Mouse (Mus musculus) lung, postnatal 0 days (tissue): ENCODE measurements around the gene Gm21972. TPM values are rescaled to one million over a fixed set of nuclear protein-coding genes. Genes with fewer than 3 reads are reported as not detected.

Source experiments
- ATAC-seq: fragments of 200-750 bp; cut with Nextera tagmentation; 2 replicates; pipeline ENCODE4 v1.8.0; 2017; ENCODE audit warnings: moderate library complexity
- DNase-seq: peaks from one replicate; pipeline ENCODE4 v3.0.0-alpha.2; 2016; ENCODE audit warnings: low spot score
- H3K27ac ChIP-seq: fragments of 300-500 bp; sonication (generic); 2 replicates; pipeline ENCODE4 v1.5.1; 2014; ENCODE audit warnings: antibody characterized with exemption, mild to moderate bottlenecking, low read length, mixed read lengths
- H3K27me3 ChIP-seq: fragments of 300-500 bp; sonication (generic); replicated peaks from 2 replicates; pipeline ENCODE4 v1.6.1; 2014; ENCODE audit warnings: low read length, mixed read lengths; ENCODE audit not compliant: insufficient read depth
- H3K36me3 ChIP-seq: fragments of 300-500 bp; sonication (generic); 2 replicates; pipeline ENCODE4 v1.6.1; 2014; ENCODE audit warnings: low read length, mixed read lengths; ENCODE audit not compliant: insufficient read depth
- H3K4me1 ChIP-seq: fragments of 300-500 bp; sonication (generic); 2 replicates; pipeline ENCODE4 v1.6.1; 2014; ENCODE audit warnings: antibody characterized with exemption, low read depth, low read length, mixed read lengths; ENCODE audit not compliant: insufficient read depth
- H3K4me2 ChIP-seq: fragments of 300-500 bp; sonication (generic); replicated peaks from 2 replicates; pipeline ENCODE4 v1.6.1; 2014; ENCODE audit warnings: low read depth, mild to moderate bottlenecking, low read length, moderate library complexity, mixed read lengths
- H3K4me3 ChIP-seq: fragments of 300-500 bp; sonication (generic); 2 replicates; pipeline ENCODE4 v1.5.1; 2014; ENCODE audit warnings: low read depth, low read length
- H3K9ac ChIP-seq: fragments of 300-500 bp; sonication (generic); replicated peaks from 2 replicates; pipeline ENCODE4 v1.6.1; 2014; ENCODE audit warnings: low read depth, mild to moderate bottlenecking
- H3K9me3 ChIP-seq: fragments of 300-500 bp; sonication (generic); 2 replicates; pipeline ENCODE4 v1.6.1; 2016; ENCODE audit warnings: low read length, mixed read lengths
- CTCF ChIP-seq: IDR thresholded peaks from 2 replicates; pipeline ENCODE4 v1.5.1; 2016; ENCODE audit warnings: antibody characterized with exemption, mild to moderate bottlenecking
- EP300 ChIP-seq: IDR thresholded peaks from 2 replicates; pipeline ENCODE4 v1.6.1; 2016; ENCODE audit warnings: antibody characterized with exemption, mild to moderate bottlenecking, control low read depth
- WGBS: fragments of 180-500 bp; shearing (Covaris S2); extraction: QIAGEN DNeasy Blood & Tissue Kit; methylation state at CpG from one replicate; pipeline ENCODE4 v1.1.7; 2014; 5-methylcytosine and 5-hydroxymethylcytosine counted together
- polyA plus RNA-seq: library from polyadenylated mRNA; unstranded; fragments of >200 nt; fragmentation: Nextera tagmentation; extraction: Ambion mirVana; gene quantifications from 2 replicates; pipeline ENCODE4 v1.2.1, GENCODE M21; 2015

Gm21972 gene
- polyA plus RNA-seq, 1 experiment from 2014 or later: 0.16 TPM

DNA sequence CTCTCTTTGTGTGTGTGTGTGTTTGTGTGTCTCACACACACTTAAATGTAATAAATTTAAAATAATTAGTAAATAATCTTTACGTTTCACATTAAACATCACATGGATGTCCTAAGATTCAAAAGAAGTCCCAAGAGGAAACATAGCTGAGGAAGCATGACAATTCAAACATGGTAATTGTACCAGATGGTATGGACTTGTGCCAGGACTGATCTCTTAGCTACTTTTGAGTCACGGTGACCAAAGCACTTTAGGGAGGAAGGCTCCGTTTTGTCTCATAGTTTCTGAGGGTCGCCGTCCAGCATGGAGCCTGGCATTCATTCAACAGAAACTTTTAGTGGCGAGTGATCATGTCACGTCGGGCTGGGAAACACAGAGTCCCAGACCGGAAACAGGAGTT, 14.7 kb downstream of the Gm21972 start:
- WGBS: 60% methylated on average over 9 of the region's 9 CpGs
- DNase-seq: no peak
- no peaks in the 10 kb centered on the region for H3K27me3 ChIP-seq

DNA sequence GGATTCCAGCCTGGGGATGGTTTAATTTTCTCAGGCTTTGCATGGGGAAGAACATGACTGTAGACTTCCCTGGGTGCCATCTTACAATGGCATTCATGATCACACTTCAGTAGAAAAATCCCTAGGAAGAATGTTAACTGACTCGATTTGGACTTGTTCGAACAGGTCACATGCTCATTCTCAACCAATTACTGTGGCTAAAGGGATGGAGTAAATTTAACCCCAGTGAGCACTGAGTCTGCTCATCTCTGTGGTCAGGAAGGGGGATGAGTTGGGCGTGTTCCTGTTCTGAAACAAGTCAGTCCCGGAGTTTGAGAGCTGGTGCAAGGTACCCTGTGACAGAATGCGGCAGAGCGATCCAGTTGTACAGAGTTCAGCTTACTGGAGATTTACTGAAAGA, 17.5 kb downstream of the Gm21972 start:
- H3K27me3 ChIP-seq: no peaks in the 10 kb centered on the region
- ATAC-seq: no peak
- no peak overlapping the region for H3K4me2 ChIP-seq
- H3K4me3 ChIP-seq: no peak overlapping the region
- H3K4me1 ChIP-seq: peaks cover 4% of the 10 kb centered on the region; the same call in 1 of the 2 replicates
- TF ChIP-seq EP300 (no peak), CTCF (no peak)
- 81% methylated on average over 6 of the region's 6 CpGs for WGBS
- H3K27ac ChIP-seq: no peak overlapping the region
- H3K9me3 ChIP-seq: no peaks in the 10 kb centered on the region
- no peak overlapping the region for H3K9ac ChIP-seq
- no peak for DNase-seq
- no peaks in the 10 kb centered on the region for H3K36me3 ChIP-seq

More for the DNA sequence above, 14.7 kb downstream of the Gm21972 start:
- no peak for ATAC-seq
- Histone ChIP-seq H3K9me3 (no peaks in the 10 kb centered on the region), H3K4me2 (no peak overlapping the region), H3K9ac (no peak overlapping the region), H3K4me3 (no peak overlapping the region), H3K36me3 (no peaks in the 10 kb centered on the region), H3K4me1 (no peaks in the 10 kb centered on the region), H3K27ac (no peak overlapping the region)
- TF ChIP-seq CTCF (no peak), EP300 (no peak)

DNA sequence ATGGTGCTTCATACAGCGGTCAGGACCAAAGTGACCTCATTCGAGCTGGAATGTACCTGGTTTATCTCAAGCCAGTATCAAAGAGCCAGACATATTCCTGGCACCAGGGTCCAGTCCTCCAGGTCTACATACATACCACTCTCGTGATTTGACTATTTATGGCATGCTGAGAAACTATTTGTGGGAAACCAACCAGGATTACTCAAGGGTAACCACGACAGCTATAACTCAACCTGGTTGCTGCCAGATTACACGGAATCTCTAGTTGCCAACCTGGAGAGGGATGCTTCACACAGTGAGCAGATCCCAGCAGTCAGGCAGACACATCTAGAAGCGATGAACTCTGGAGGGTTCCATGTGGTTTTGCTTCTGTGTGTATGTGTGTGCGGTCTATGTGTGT, 17.9 kb downstream of the Gm21972 start:
- TF ChIP-seq EP300: no peak
- TF ChIP-seq CTCF: no peak
- no peak for ATAC-seq

DNA sequence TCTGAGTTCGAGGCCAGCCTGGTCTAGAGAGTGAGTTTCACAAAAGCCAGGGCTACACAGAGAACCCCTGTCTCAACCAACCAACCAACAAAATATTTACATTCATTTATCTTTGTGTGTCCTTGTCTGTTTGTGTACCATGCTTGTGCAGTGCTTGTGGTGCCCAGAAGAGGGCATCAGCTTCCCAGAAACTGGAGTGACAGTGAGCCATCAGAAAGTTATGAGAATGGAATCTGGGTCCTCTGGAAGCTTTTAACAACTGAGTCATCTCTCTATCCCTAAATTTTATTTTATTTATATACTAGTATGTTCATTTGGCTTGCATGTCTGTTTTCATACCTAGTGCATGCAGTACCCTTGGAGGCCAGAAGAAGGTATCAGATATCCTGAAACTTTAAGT, 19.2 kb downstream of the Gm21972 start:
- H3K4me2 ChIP-seq: no peak overlapping the region
- H3K4me1 ChIP-seq: peaks cover 4% of the 10 kb centered on the region; the same call in 1 of the 2 replicates
- H3K27ac ChIP-seq: no peak overlapping the region
- DNase-seq: peak; percentile 13
- H3K9me3 ChIP-seq: no peaks in the 10 kb centered on the region
- peak; percentile 40 for TF ChIP-seq CTCF
- TF ChIP-seq EP300: no peak
- no peak overlapping the region for H3K4me3 ChIP-seq
- no peak overlapping the region for H3K9ac ChIP-seq
- 88% methylated on average over 1 of the region's 1 CpGs for WGBS
- H3K27me3 ChIP-seq: no peaks in the 10 kb centered on the region
- no peaks in the 10 kb centered on the region for H3K36me3 ChIP-seq
- no peak for ATAC-seq

More for the DNA sequence above, 17.9 kb downstream of the Gm21972 start:
- no peak overlapping the region for H3K4me2 ChIP-seq
- H3K27me3 ChIP-seq: no peaks in the 10 kb centered on the region
- H3K36me3 ChIP-seq: no peaks in the 10 kb centered on the region
- H3K9me3 ChIP-seq: no peaks in the 10 kb centered on the region
- no peak overlapping the region for H3K9ac ChIP-seq
- no peak for DNase-seq
- WGBS: 79% methylated on average over 7 of the region's 7 CpGs
- no peak overlapping the region for H3K27ac ChIP-seq
- peaks cover 4% of the 10 kb centered on the region; the same call in 1 of the 2 replicates for H3K4me1 ChIP-seq
- no peak overlapping the region for H3K4me3 ChIP-seq

GRCm38 (mm10) chr1:86154133-86154823, 20.8 kb downstream of the Gm21972 start, which contains the start of gene Armc9:
Gene Armc9 (plus strand): TSS chr1:86154780.
- 3% methylated on average over 40 of the region's 40 CpGs for WGBS

DNA sequence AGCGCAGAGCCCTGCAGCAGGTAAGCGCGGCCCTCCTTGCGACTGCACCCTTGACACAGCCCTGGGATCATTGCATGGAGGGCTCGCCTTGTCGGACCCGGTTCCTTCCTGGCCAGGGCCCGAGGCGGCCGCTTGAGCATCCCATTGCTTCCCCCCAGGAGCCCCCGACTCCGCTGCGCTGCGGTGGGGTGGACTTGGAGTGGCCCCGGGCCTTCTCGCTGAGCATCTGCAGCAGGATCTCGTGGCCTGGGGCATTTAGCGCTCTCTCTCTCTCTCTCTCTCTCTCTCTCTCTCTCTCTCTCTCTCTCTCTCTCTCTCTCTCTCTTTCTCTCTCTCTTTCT, 21.4 kb downstream of the Gm21972 start:
- ATAC-seq (no peak; the same call in 1 of the 2 replicates), DNase-seq (no peak)
- Histone ChIP-seq H3K27me3 (no peaks in the 10 kb centered on the region), H3K9ac (peak overlapping the region; percentile 46), H3K4me3 (peak overlapping the region; percentile 73), H3K9me3 (no peaks in the 10 kb centered on the region), H3K36me3 (no peaks in the 10 kb centered on the region), H3K4me1 (peaks cover 4% of the 10 kb centered on the region; the same call in 1 of the 2 replicates), H3K4me2 (peak overlapping the region; percentile 78), H3K27ac (no peak overlapping the region)
- TF ChIP-seq CTCF (no peak), EP300 (no peak)
- WGBS: 0% methylated on average over 18 of the region's 18 CpGs

More at GRCm38 (mm10) chr1:86154133-86154823, 20.8 kb downstream of the Gm21972 start, which contains the start of gene Armc9:
- H3K4me3 ChIP-seq: peak within 1 kb of the TSS; percentile 73
- H3K9ac ChIP-seq: peak within 1 kb of the TSS; percentile 49
- TF ChIP-seq CTCF (no peak), EP300 (no peak)
- H3K9me3 ChIP-seq: no peaks in the 10 kb centered on the region
- peak; percentile 99 for DNase-seq
- peak within 1 kb of the TSS; percentile 69 for H3K27ac ChIP-seq
- H3K36me3 ChIP-seq: no peaks in the 10 kb centered on the region
- peak; percentile 100 for ATAC-seq
- no peaks in the 10 kb centered on the region for H3K27me3 ChIP-seq
- H3K4me1 ChIP-seq: peaks cover 4% of the 10 kb centered on the region; the same call in 1 of the 2 replicates
- peak within 1 kb of the TSS; percentile 78 for H3K4me2 ChIP-seq
